Mouse (Mus musculus): ENCODE data around the gene Tmprss13. TPM values are rescaled to one million over a fixed set of nuclear protein-coding genes. Genes with fewer than 3 reads are reported as not detected.

The Tmprss13 gene
- total RNA-seq, 2 experiments from 2014 or later: 0.24 to 0.50 TPM

GRCm38 (mm10) chr9:45383883-45384282, 65.0 kb downstream of the Tmprss13 start:
- DNase-seq: no peak

GRCm38 (mm10) chr9:45386698-45387097, 67.8 kb downstream of the Tmprss13 start:
- no peak for DNase-seq

GRCm38 (mm10) chr9:45388385-45388994, 69.6 kb downstream of the Tmprss13 start:
- DNase-seq: peak; percentile 93

GRCm38 (mm10) chr9:45389596-45389995, 70.7 kb downstream of the Tmprss13 start:
- no peak for DNase-seq

- DNase-seq: no peak
These were observed 72.4 kb downstream of the Tmprss13 start for GRCm38 (mm10) chr9:45391299-45391698.

- no peak for DNase-seq
These were observed 76.3 kb downstream of the Tmprss13 start for GRCm38 (mm10) chr9:45395218-45395617.

- no peak for DNase-seq
These were observed 76.9 kb downstream of the Tmprss13 start for GRCm38 (mm10) chr9:45395796-45396195.

Other genes with a start within 250 kb of the Tmprss13 start
- gene Jaml, start 239.9 kb upstream of the Tmprss13 start, total RNA-seq (2021): under 1 TPM in 1 of 2 experiments, not detected in 1; 0.32 TPM
- under 1 TPM; 0.56 to 0.64 TPM for gene Scn2b, start 201.3 kb upstream of the Tmprss13 start, total RNA-seq (2021)
- gene Scn4b, start 180.7 kb upstream of the Tmprss13 start, total RNA-seq (2021): under 1 TPM; 0.10 to 0.14 TPM
- not detected for gene BC049352, start 137.1 kb upstream of the Tmprss13 start, total RNA-seq (2021)
- gene Tmprss4, start 115.0 kb upstream of the Tmprss13 start, total RNA-seq (2021): not detected
- gene Il10ra, start 50.0 kb upstream of the Tmprss13 start, total RNA-seq (2021): 1 to 10 TPM; 1.0 to 1.2 TPM
- 10 to 100 TPM; 28.5 to 29.6 TPM for gene Fxyd6, start 51.1 kb downstream of the Tmprss13 start, total RNA-seq (2021)
- under 1 TPM in 1 of 2 experiments, not detected in 1; 0.61 TPM for gene Fxyd2, start 80.6 kb downstream of the Tmprss13 start, total RNA-seq (2021)
- gene Dscaml1, start 107.5 kb downstream of the Tmprss13 start, total RNA-seq (2021): not detected

All from heart, postnatal 4 days (tissue).